Mouse (Mus musculus): ENCODE data around the gene Slc25a29. TPM values are rescaled to one million over a fixed set of nuclear protein-coding genes. Genes with fewer than 3 reads are reported as not detected.

Slc25a29 gene
- polyA plus RNA-seq (2016; fragmentation: Nextera tagmentation; extraction: Ambion mirVana), result 5.5 and 6.8 TPM in 2 replicates

DNA sequence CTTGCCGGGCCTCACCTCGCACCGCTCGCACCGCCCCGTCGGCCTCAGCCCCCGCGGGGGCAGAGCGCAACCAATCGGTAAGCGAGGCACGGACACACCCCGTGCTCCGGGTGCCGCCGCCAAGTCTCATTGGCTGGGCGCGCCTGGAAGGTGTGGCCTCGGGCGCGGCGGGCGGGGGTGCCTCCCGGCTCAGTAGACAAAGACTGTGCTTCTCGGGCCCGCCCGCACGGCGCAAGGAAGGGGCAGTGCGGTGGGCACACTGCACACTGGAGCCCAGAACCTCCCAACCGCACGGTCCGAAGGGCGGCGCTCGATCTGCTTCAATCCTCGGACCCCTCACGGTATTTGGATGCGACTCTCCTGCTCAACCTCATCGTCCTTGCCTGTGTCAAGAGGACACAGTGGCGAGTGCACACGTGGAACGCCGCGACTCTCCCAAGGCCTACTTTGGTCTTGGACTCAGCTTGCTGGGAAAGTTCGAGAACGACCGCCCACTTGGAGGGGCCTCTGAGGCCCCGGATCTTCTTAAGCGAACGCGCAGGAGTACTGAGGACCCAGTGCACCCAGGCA is at the start of gene Slc25a29, which contains the start of gene Slc25a47:
Gene Slc25a29, minus strand, starts transcription at position 44 of the 570 bp plus-strand sequence.
Gene Slc25a47, plus strand, starts transcription at position 207 of the 570 bp plus-strand sequence.
- under 1% methylated on average over 52 of the region's 53 CpGs for WGBS
- peaks cover 40% of the 10 kb centered on the region for H3K4me1 ChIP-seq
- H3K27me3 ChIP-seq (ENCODE audit: insufficient read depth, poor library complexity, severe bottlenecking), result peaks cover 5% of the 10 kb centered on the region; the same call in 1 of the 2 replicates
- peak within 1 kb of the TSS; percentile 91 for H3K27ac ChIP-seq
- peaks cover 14% of the 10 kb centered on the region for H3K36me3 ChIP-seq
- peak within 1 kb of the TSS; percentile 80 for H3K4me3 ChIP-seq
- H3K9me3 ChIP-seq, result no peaks in the 10 kb centered on the region
- peak; percentile 98 for DNase-seq (ENCODE audit: low spot score)

GRCm38 (mm10) chr12:108882776-108883175 is 47.1 kb upstream of the Slc25a29 start:
- Histone ChIP-seq H3K27ac (no peak overlapping the region), H3K36me3 (peaks cover 88% of the 10 kb centered on the region), H3K4me1 (no peaks in the 10 kb centered on the region), H3K9me3 (no peaks in the 10 kb centered on the region), H3K27me3 (ENCODE audit: insufficient read depth, poor library complexity, severe bottlenecking) (no peaks in the 10 kb centered on the region), H3K4me3 (no peak overlapping the region)
- no peak for DNase-seq (ENCODE audit: low spot score)
- 88% methylated on average over 8 of the region's 8 CpGs for WGBS

- Histone ChIP-seq H3K27ac (no peak overlapping the region), H3K36me3 (peaks cover 82% of the 10 kb centered on the region), H3K9me3 (no peaks in the 10 kb centered on the region), H3K27me3 (ENCODE audit: insufficient read depth, poor library complexity, severe bottlenecking) (no peaks in the 10 kb centered on the region), H3K4me1 (no peaks in the 10 kb centered on the region), H3K4me3 (no peak overlapping the region)
- DNase-seq (ENCODE audit: low spot score), result no peak
- 90% methylated on average over 3 of the region's 3 CpGs for WGBS
Measured at GRCm38 (mm10) chr12:108881192-108881591, 45.5 kb upstream of the Slc25a29 start.

DNA sequence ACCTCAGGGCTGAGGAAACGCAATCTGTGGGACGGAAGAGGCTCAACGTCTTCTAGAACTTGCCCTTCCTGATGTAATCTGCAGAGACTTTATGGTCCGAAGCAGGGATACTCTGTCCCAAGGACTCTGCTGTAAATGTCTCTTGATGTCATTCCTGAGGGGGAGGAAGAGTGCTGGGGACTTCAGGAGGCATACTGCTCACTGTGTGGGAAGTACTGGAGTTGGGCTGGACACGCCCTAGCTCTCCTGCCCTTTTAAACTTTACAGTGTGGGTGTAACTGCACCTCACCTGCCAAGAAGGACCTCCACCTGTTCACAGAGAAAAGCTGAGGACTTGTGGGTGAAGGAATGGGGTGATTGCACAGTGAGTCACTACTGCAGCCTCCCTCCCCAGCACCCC is 44.9 kb upstream of the Slc25a29 start:
- H3K9me3 ChIP-seq, result no peaks in the 10 kb centered on the region
- H3K36me3 ChIP-seq, result peaks cover 82% of the 10 kb centered on the region
- no peak overlapping the region for H3K27ac ChIP-seq
- 86% methylated on average over 5 of the region's 5 CpGs for WGBS
- no peaks in the 10 kb centered on the region for H3K4me1 ChIP-seq
- DNase-seq (ENCODE audit: low spot score), result no peak
- no peak overlapping the region for H3K4me3 ChIP-seq
- no peaks in the 10 kb centered on the region for H3K27me3 ChIP-seq (ENCODE audit: insufficient read depth, poor library complexity, severe bottlenecking)

DNA sequence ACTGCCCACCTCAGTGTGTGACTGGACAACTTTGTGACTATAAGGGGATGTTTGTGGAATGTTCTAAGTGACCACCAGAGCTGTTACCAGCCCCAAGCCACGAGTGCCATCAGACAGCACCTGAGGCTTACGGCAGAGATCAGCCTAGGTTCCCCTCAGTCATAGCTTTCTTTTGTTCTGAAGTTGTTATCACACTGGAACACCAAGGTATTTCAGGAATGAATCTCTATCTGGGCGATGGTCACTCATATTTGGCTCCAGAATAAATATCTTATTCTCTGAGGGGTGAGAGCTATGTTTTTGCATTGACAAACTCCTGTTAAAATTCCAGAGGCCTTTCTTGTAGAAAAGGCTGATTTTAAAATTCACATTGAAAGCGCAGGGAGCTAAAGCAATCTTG is 43.5 kb upstream of the Slc25a29 start:
- H3K4me1 ChIP-seq, result no peaks in the 10 kb centered on the region
- DNase-seq (ENCODE audit: low spot score), result no peak
- H3K4me3 ChIP-seq, result no peak overlapping the region
- H3K9me3 ChIP-seq, result no peaks in the 10 kb centered on the region
- no peaks in the 10 kb centered on the region for H3K27me3 ChIP-seq (ENCODE audit: insufficient read depth, poor library complexity, severe bottlenecking)
- 81% methylated on average over 4 of the region's 4 CpGs for WGBS
- H3K36me3 ChIP-seq, result peaks cover 81% of the 10 kb centered on the region
- no peak overlapping the region for H3K27ac ChIP-seq

- 82% methylated on average over 5 of the region's 5 CpGs for WGBS
- Histone ChIP-seq H3K27ac (no peak overlapping the region), H3K9me3 (no peaks in the 10 kb centered on the region), H3K36me3 (peaks cover 91% of the 10 kb centered on the region), H3K27me3 (ENCODE audit: insufficient read depth, poor library complexity, severe bottlenecking) (no peaks in the 10 kb centered on the region), H3K4me3 (no peak overlapping the region), H3K4me1 (no peaks in the 10 kb centered on the region)
- no peak for DNase-seq (ENCODE audit: low spot score)
Measured at GRCm38 (mm10) chr12:108873122-108873521, 37.4 kb upstream of the Slc25a29 start.

DNA sequence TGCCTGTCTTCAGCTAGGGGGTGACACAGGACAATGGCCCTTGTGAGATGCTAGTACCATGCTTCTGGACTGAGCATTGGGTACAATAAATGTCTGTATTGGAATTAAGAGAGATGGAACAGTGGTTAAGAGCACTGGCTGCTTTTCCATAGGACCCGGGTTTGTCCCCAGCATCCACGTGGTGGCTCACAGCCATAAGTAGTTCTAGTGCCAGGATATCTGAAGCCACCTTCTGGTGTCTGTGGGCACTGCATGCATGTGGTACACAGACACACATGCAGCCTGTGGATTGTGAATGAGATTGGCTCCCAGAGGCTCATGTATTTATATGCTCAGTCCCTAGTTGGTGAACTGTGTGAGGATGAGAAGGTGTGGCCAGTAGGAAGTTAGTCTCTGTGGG is 33.9 kb upstream of the Slc25a29 start:
- 86% methylated on average over 2 of the region's 2 CpGs for WGBS
- Histone ChIP-seq H3K4me1 (no peaks in the 10 kb centered on the region), H3K36me3 (peaks cover 96% of the 10 kb centered on the region), H3K4me3 (no peak overlapping the region), H3K27ac (no peak overlapping the region), H3K27me3 (ENCODE audit: insufficient read depth, poor library complexity, severe bottlenecking) (no peaks in the 10 kb centered on the region), H3K9me3 (no peaks in the 10 kb centered on the region)
- DNase-seq (ENCODE audit: low spot score), result no peak

- Histone ChIP-seq H3K9me3 (no peaks in the 10 kb centered on the region), H3K27ac (no peak overlapping the region), H3K36me3 (peaks cover 99% of the 10 kb centered on the region), H3K4me1 (no peaks in the 10 kb centered on the region), H3K27me3 (ENCODE audit: insufficient read depth, poor library complexity, severe bottlenecking) (no peaks in the 10 kb centered on the region), H3K4me3 (no peak overlapping the region)
- 76% methylated on average over 6 of the region's 6 CpGs for WGBS
- no peak for DNase-seq (ENCODE audit: low spot score)
Measured at GRCm38 (mm10) chr12:108865007-108865494, 29.4 kb upstream of the Slc25a29 start.

- Histone ChIP-seq H3K4me1 (0 out of 2 replicates have a peak, but pooled peaks cover 9% of the 10 kb centered on the region), H3K4me3 (no peak overlapping the region), H3K27me3 (ENCODE audit: insufficient read depth, poor library complexity, severe bottlenecking) (no peaks in the 10 kb centered on the region), H3K9me3 (no peaks in the 10 kb centered on the region), H3K36me3 (peaks cover 46% of the 10 kb centered on the region), H3K27ac (no peak overlapping the region)
- DNase-seq (ENCODE audit: low spot score), result no peak
- 88% methylated on average over 5 of the region's 5 CpGs for WGBS
Measured at GRCm38 (mm10) chr12:108858486-108858885, 22.8 kb upstream of the Slc25a29 start.

- 81% methylated on average over 7 of the region's 7 CpGs for whole genome bisulfite sequencing
Measured at GRCm38 (mm10) chr12:108857589-108858184, 22.0 kb upstream of the Slc25a29 start.

GRCm38 (mm10) chr12:108857109-108857508 is 21.4 kb upstream of the Slc25a29 start:
- WGBS, result 88% methylated on average over 7 of the region's 7 CpGs
- Histone ChIP-seq H3K27me3 (ENCODE audit: insufficient read depth, poor library complexity, severe bottlenecking) (no peaks in the 10 kb centered on the region), H3K9me3 (no peaks in the 10 kb centered on the region), H3K36me3 (peaks cover 33% of the 10 kb centered on the region), H3K4me3 (no peak overlapping the region), H3K4me1 (0 out of 2 replicates have a peak, but pooled peaks cover 9% of the 10 kb centered on the region), H3K27ac (no peak overlapping the region)
- no peak for DNase-seq (ENCODE audit: low spot score)

More at GRCm38 (mm10) chr12:108857589-108858184, 22.0 kb upstream of the Slc25a29 start:
- no peak overlapping the region for H3K27ac ChIP-seq
- no peak for DNase-seq (ENCODE audit: low spot score)
- no peaks in the 10 kb centered on the region for H3K27me3 ChIP-seq (ENCODE audit: insufficient read depth, poor library complexity, severe bottlenecking)
- no peak overlapping the region for H3K4me3 ChIP-seq
- peaks cover 38% of the 10 kb centered on the region for H3K36me3 ChIP-seq
- H3K4me1 ChIP-seq, result 0 out of 2 replicates have a peak, but pooled peaks cover 9% of the 10 kb centered on the region
- no peaks in the 10 kb centered on the region for H3K9me3 ChIP-seq

GRCm38 (mm10) chr12:108856186-108856585 is 20.5 kb upstream of the Slc25a29 start:
- Histone ChIP-seq H3K27ac (no peak overlapping the region), H3K36me3 (peaks cover 26% of the 10 kb centered on the region), H3K9me3 (no peaks in the 10 kb centered on the region), H3K4me1 (peaks cover 15% of the 10 kb centered on the region; the same call in 1 of the 2 replicates), H3K4me3 (no peak overlapping the region), H3K27me3 (ENCODE audit: insufficient read depth, poor library complexity, severe bottlenecking) (no peaks in the 10 kb centered on the region)
- DNase-seq (ENCODE audit: low spot score), result no peak
- WGBS, result 86% methylated on average over 8 of the region's 8 CpGs

GRCm38 (mm10) chr12:108855081-108855480 is 19.4 kb upstream of the Slc25a29 start:
- no peak overlapping the region for H3K4me3 ChIP-seq
- H3K36me3 ChIP-seq, result peaks cover 15% of the 10 kb centered on the region
- H3K27ac ChIP-seq, result no peak overlapping the region
- no peaks in the 10 kb centered on the region for H3K27me3 ChIP-seq (ENCODE audit: insufficient read depth, poor library complexity, severe bottlenecking)
- H3K4me1 ChIP-seq, result peaks cover 20% of the 10 kb centered on the region; the same call in 1 of the 2 replicates
- WGBS, result 86% methylated on average over 10 of the region's 10 CpGs
- DNase-seq (ENCODE audit: low spot score), result no peak
- no peaks in the 10 kb centered on the region for H3K9me3 ChIP-seq

Measured in heart, embryonic 10.5 days (tissue).